In the genomic region with DNA sequence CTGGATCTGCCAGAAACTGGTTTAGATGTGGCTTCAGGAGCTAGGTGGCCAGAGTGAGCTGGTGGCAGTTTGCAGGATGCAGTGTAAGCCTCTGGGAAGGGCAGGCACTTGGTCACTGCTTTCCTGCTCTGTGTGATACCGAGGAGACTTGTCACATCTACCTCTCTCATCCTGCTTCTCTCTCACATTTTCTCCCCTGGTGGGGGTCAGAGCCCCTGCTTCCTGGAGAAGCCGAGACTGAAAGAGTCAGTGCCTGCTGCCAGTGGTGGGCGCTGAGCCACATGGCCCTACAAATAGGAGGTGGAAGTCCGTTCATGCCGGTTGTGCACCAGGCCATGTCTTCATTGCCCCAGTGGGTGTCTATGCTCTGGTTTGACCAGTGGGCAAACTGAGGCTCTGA, we compare ENCODE assay signal across 15 mouse cellular contexts. TPM values are rescaled to one million over a fixed set of nuclear protein-coding genes. Genes with fewer than 3 reads are reported as not detected.
DNase-seq lines count a peak whose midpoint lies in the region; ATAC-seq and TF ChIP-seq lines count a peak whose summit lies in the region.
"Had no signal": no experiment of that assay in that cellular context is flagged by ENCODE, and none has a peak within 500 bp of the region (broad histone marks: within the 10 kb centered on the region; RNA-seq: fewer than 3 reads in every experiment).

No protein-coding gene starts in this region.

- H3K36me3 ChIP-seq in kidney, embryonic 16.5 days (ENCODE audit: insufficient read depth, low read length), result peaks cover 34% of the 10 kb centered on the region
- peaks cover 41% of the 10 kb centered on the region for H3K36me3 ChIP-seq in midbrain, embryonic 10.5 days
- peaks cover 16% of the 10 kb centered on the region for H3K36me3 ChIP-seq in midbrain, postnatal 0 days (ENCODE audit: insufficient read depth, low read length)

- peak overlapping the region; percentile 89 for H3K27ac ChIP-seq in kidney, embryonic 16.5 days (ENCODE audit: low read length)
- peak overlapping the region; percentile 33; the same call in 1 of the 2 replicates for H3K27ac ChIP-seq in midbrain, embryonic 10.5 days (replicated peaks)
- no peak overlapping the region for H3K27ac ChIP-seq in midbrain, postnatal 0 days (ENCODE audit: low read depth, low read length)

- DNase-seq in kidney, adult 9 months, result no peak
- no peak for DNase-seq in midbrain, embryonic 10.5 days (ENCODE audit: low spot score)
- DNase-seq in midbrain, postnatal 0 days (ENCODE audit: low spot score), result no peak
- peak; percentile 32 to 39 for DNase-seq in kidney, postnatal 36 days
- DNase-seq in embryo, embryonic 9.5 days (ENCODE audit: extremely low spot score), result no peak
- DNase-seq: cerebellum, adult 9-11 months; gastrocnemius, postnatal 36 days; left cerebral cortex, postnatal 4 days; right cerebral cortex, postnatal 4 days; thymus, postnatal 36 days had no signal

- H3K9ac ChIP-seq in kidney, embryonic 16.5 days (replicated peaks; ENCODE audit: low read length), result 0 out of 2 replicates have a peak overlapping the region, but pooled peaks have one; percentile 14
- no peak overlapping the region for H3K9ac ChIP-seq in midbrain, postnatal 0 days (replicated peaks; ENCODE audit: low read length, poor library complexity, severe bottlenecking)
- H3K9ac ChIP-seq: embryonic facial prominence, embryonic 12.5 days had no signal

- 69% methylated on average over 5 of the region's 5 CpGs for WGBS in kidney, embryonic 16.5 days
- WGBS in midbrain, embryonic 10.5 days, result 85% methylated on average over 5 of the region's 5 CpGs
- 85% methylated on average over 5 of the region's 5 CpGs for WGBS in midbrain, postnatal 0 days

- no peak overlapping the region for H3K4me3 ChIP-seq in kidney, embryonic 16.5 days (ENCODE audit: low read length)
- no peak overlapping the region for H3K4me3 ChIP-seq in midbrain, embryonic 10.5 days
- H3K4me3 ChIP-seq in midbrain, postnatal 0 days (ENCODE audit: low read depth, low read length), result no peak overlapping the region
- H3K4me3 ChIP-seq: embryonic facial prominence, embryonic 12.5 days had no signal

- H3K9me3 ChIP-seq in kidney, embryonic 16.5 days (ENCODE audit: low read length), result no peaks in the 10 kb centered on the region
- no peaks in the 10 kb centered on the region for H3K9me3 ChIP-seq in midbrain, embryonic 10.5 days (replicated peaks)
- no peaks in the 10 kb centered on the region for H3K9me3 ChIP-seq in midbrain, postnatal 0 days (ENCODE audit: low read length)
- H3K9me3 ChIP-seq: embryonic facial prominence, embryonic 12.5 days had no signal

- no peaks in the 10 kb centered on the region for H3K27me3 ChIP-seq in kidney, embryonic 16.5 days (ENCODE audit: insufficient read depth, low read length)
- H3K27me3 ChIP-seq in midbrain, embryonic 10.5 days (ENCODE audit: low read depth, poor library complexity, severe bottlenecking), result no peaks in the 10 kb centered on the region
- no peaks in the 10 kb centered on the region for H3K27me3 ChIP-seq in midbrain, postnatal 0 days (ENCODE audit: insufficient read depth, low read length)
- H3K27me3 ChIP-seq: CH12.LX; embryonic facial prominence, embryonic 12.5 days; Patski had no signal

- peaks cover 47% of the 10 kb centered on the region for H3K4me1 ChIP-seq in kidney, embryonic 16.5 days (ENCODE audit: insufficient read depth, low read length)
- peaks cover 27% of the 10 kb centered on the region for H3K4me1 ChIP-seq in midbrain, embryonic 10.5 days
- no peaks in the 10 kb centered on the region for H3K4me1 ChIP-seq in midbrain, postnatal 0 days (ENCODE audit: insufficient read depth, low read length)

- TF ChIP-seq CTCF in midbrain, postnatal 0 days (IDR thresholded peaks at IDR 0.05), result no peak

- H3K4me2 ChIP-seq in kidney, embryonic 16.5 days (replicated peaks; ENCODE audit: low read depth, low read length), result no peak overlapping the region
- no peak overlapping the region for H3K4me2 ChIP-seq in midbrain, postnatal 0 days (ENCODE audit: low read depth, low read length, poor library complexity, severe bottlenecking)
- H3K4me2 ChIP-seq: embryonic facial prominence, embryonic 12.5 days had no signal

- no peak for ATAC-seq in kidney, embryonic 16.5 days (ENCODE audit: low FRiP score, low TSS enrichment)
- no peak for ATAC-seq in midbrain, postnatal 0 days (ENCODE audit: low FRiP score)
- ATAC-seq in cerebellum, adult (ENCODE audit: insufficient number of reproducible peaks, low FRiP score, low TSS enrichment), result no peak
- ATAC-seq: Patski had no signal

RNA-seq across cellular contexts. Expression of gene Map2k3, which starts 8.7 kb away (rescaled TPM):
- 138 and 142 TPM in 2 replicates for polyA plus RNA-seq in kidney, embryonic 16.5 days (2015; fragmentation: Nextera tagmentation; extraction: Ambion mirVana)
- 55.7 and 65.1 TPM in 2 replicates for polyA plus RNA-seq in midbrain, embryonic 10.5 days (2016; fragmentation: Nextera tagmentation; extraction: Ambion mirVana)
- total RNA-seq in midbrain, postnatal 0 days (2014; rRNA removed), result 10.1 and 23.1 TPM in 2 replicates
- 22.9 and 23.4 TPM in 2 replicates for polyA plus RNA-seq in midbrain, postnatal 0 days (2015; fragmentation: Nextera tagmentation; extraction: Ambion mirVana)

RNA-seq across cellular contexts. Expression of gene Natd1, which starts 26.0 kb away (rescaled TPM):
- 29.9 and 31.2 TPM in 2 replicates for polyA plus RNA-seq in kidney, embryonic 16.5 days (2015; fragmentation: Nextera tagmentation; extraction: Ambion mirVana)
- polyA plus RNA-seq in midbrain, embryonic 10.5 days (2016; fragmentation: Nextera tagmentation; extraction: Ambion mirVana), result 18.0 and 26.9 TPM in 2 replicates
- 28.7 and 33.5 TPM in 2 replicates for total RNA-seq in midbrain, postnatal 0 days (2014; rRNA removed)
- 14.5 and 15.9 TPM in 2 replicates for polyA plus RNA-seq in midbrain, postnatal 0 days (2015; fragmentation: Nextera tagmentation; extraction: Ambion mirVana)

Comparison
In these comparisons a context has a peak if more than half of its experiments do, and no peak if none do; other contexts are left out.
1. DNase-seq: peak in kidney, postnatal 36 days (2 of 2); none in kidney, adult 9 months (single experiment), midbrain, embryonic 10.5 days (single experiment), midbrain, postnatal 0 days (single experiment) and embryo, embryonic 9.5 days (single experiment).